Mouse (Mus musculus) ES-E14 (cell line): ENCODE measurements around the gene Lamc1. TPM values are rescaled to one million over a fixed set of nuclear protein-coding genes. Genes with fewer than 3 reads are reported as not detected.

Source experiments
- DNase-seq: peaks from one replicate; pipeline ENCODE4 v3.0.0-alpha.2; 2013; ENCODE audit warnings: low read depth, low spot score
- H3K27ac ChIP-seq: 2 replicates; pipeline ENCODE4 v1.5.1; 2012; ENCODE audit warnings: low read depth, mild to moderate bottlenecking, low read length, moderate library complexity, mixed read lengths; ENCODE audit not compliant: poor library complexity, insufficient read depth, severe bottlenecking
- H3K36me3 ChIP-seq: 2 replicates; pipeline ENCODE4 v1.6.1; 2012; ENCODE audit warnings: mild to moderate bottlenecking, low read length, moderate library complexity, mixed read lengths; ENCODE audit not compliant: control insufficient read depth, poor library complexity, insufficient read depth, severe bottlenecking
- H3K4me1 ChIP-seq, 2 experiments: fragments of 150-350 bp in 1 of 2; sonication (generic) in 1 of 2; 2 replicates each; pipeline ENCODE4 v1.6.1; 2012; ENCODE audit warnings: low read length in 2 of 2, mild to moderate bottlenecking in 1 of 2, mixed read lengths in 1 of 2; ENCODE audit not compliant: control insufficient read depth in 2 of 2, insufficient read depth in 2 of 2, poor library complexity in 1 of 2
- H3K4me3 ChIP-seq, 2 experiments: fragments of 150-350 bp in 1 of 2; sonication (generic) in 1 of 2; 2 replicates each; pipeline ENCODE4 v1.5.1; 2012; ENCODE audit warnings: low read length in 2 of 2, low read depth in 1 of 2, mild to moderate bottlenecking in 1 of 2, mixed read lengths in 1 of 2; ENCODE audit not compliant: insufficient read depth in 1 of 2, poor library complexity in 1 of 2, severe bottlenecking in 1 of 2
- H3K9ac ChIP-seq: 2 replicates; pipeline ENCODE4 v1.6.1; 2012; ENCODE audit warnings: low read depth, mild to moderate bottlenecking, low read length, mixed read lengths; ENCODE audit not compliant: poor library complexity, insufficient read depth, severe bottlenecking
- H3K9me3 ChIP-seq: fragments of 150-350 bp; sonication (generic); 2 replicates; pipeline ENCODE4 v1.6.1; 2012; ENCODE audit warnings: low read depth, mild to moderate bottlenecking, low read length; ENCODE audit not compliant: control insufficient read depth, insufficient read depth
- CHD2 ChIP-seq: IDR thresholded peaks from 2 replicates; pipeline ENCODE4 v1.6.1; 2014; ENCODE audit warnings: mild to moderate bottlenecking, low read depth, low read length, inconsistent platforms
- HCFC1 ChIP-seq: IDR thresholded peaks from 2 replicates; pipeline ENCODE4 v1.6.1; 2012; ENCODE audit warnings: low read length, inconsistent platforms, borderline replicate concordance; ENCODE audit not compliant: insufficient read depth
- MAFK ChIP-seq: IDR thresholded peaks from 2 replicates; pipeline ENCODE4 v1.6.1; 2014; ENCODE audit warnings: mild to moderate bottlenecking, low read depth, low read length, inconsistent platforms; ENCODE audit not compliant: insufficient read depth
- ZC3H11A ChIP-seq: IDR thresholded peaks from 2 replicates; pipeline ENCODE4 v1.6.1; 2012; ENCODE audit warnings: low read depth, mild to moderate bottlenecking, inconsistent platforms, low read length, borderline replicate concordance
- ZNF384 ChIP-seq: IDR thresholded peaks from 2 replicates; pipeline ENCODE4 v1.6.1; 2012; ENCODE audit warnings: low read depth, low read length, inconsistent platforms
- in situ Hi-C, 2 experiments: fragments of 600-800 bp; cut with MboI; formaldehyde crosslinking; loops; one replicate each; pipeline ENCODE4 v1.15.1; 2025; ENCODE audit warnings: low sequenced_read_pairs in 2 of 2, inconsistent platforms in 1 of 2; ENCODE audit not compliant: unreplicated experiment in 2 of 2
- total RNA-seq: library from RNA; depleted of rRNA; stranded (reverse); fragments of 300-350 nt; gene quantifications from 2 replicates; pipeline ENCODE4 v1.2.3, GENCODE M21; 2012

The Lamc1 gene
- total RNA-seq, 1 experiment = 313 TPM

GRCm38 (mm10) chr1:153376446-153376845 lies 43.9 kb upstream of the Lamc1 start:
- H3K27ac ChIP-seq = peak overlapping the region; percentile 96
- H3K9ac ChIP-seq = 0 out of 2 replicates have a peak overlapping the region, but pooled peaks have one; percentile 9
- peak overlapping the region in 1 of 2 experiments; percentile 15; a peak in 1 of 4 replicates for H3K4me3 ChIP-seq
- TF ChIP-seq ZC3H11A (no peak), HCFC1 (no peak), ZNF384 (no peak), CHD2 (peak; percentile 58)
- no peaks in the 10 kb centered on the region for H3K36me3 ChIP-seq
- H3K4me1 ChIP-seq = peaks cover 9 to 19% of the 10 kb centered on the region in 2 experiments; a peak in 3 of 4 replicates
- DNase-seq = peak; percentile 79
- H3K9me3 ChIP-seq = no peaks in the 10 kb centered on the region
- in situ Hi-C loops = loop anchor here (25.0 kb wide), 1 partner anchor 589 kb away; no protein-coding TSS in a partner anchor

GRCm38 (mm10) chr1:153374136-153374535 lies 41.5 kb upstream of the Lamc1 start:
- in situ Hi-C loops = no loop called here
- Histone ChIP-seq H3K27ac (no peak overlapping the region; the same call in 1 of the 2 replicates), H3K4me1 (peaks cover 6 to 19% of the 10 kb centered on the region in 2 experiments; a peak in 3 of 4 replicates), H3K9me3 (no peaks in the 10 kb centered on the region), H3K4me3 (no peak overlapping the region), H3K9ac (no peak overlapping the region), H3K36me3 (no peaks in the 10 kb centered on the region)
- TF ChIP-seq ZC3H11A (no peak), CHD2 (no peak), MAFK (no peak), HCFC1 (no peak), ZNF384 (no peak)
- no peak for DNase-seq

GRCm38 (mm10) chr1:153371846-153372245 lies 39.3 kb upstream of the Lamc1 start:
- Histone ChIP-seq H3K9me3 (no peaks in the 10 kb centered on the region), H3K27ac (no peak overlapping the region), H3K4me1 (peaks cover 4 to 15% of the 10 kb centered on the region in 2 experiments; a peak in 3 of 4 replicates), H3K36me3 (no peaks in the 10 kb centered on the region), H3K4me3 (no peak overlapping the region), H3K9ac (no peak overlapping the region)
- TF ChIP-seq CHD2 = no peak
- TF ChIP-seq HCFC1 = no peak
- in situ Hi-C loops = no loop called here
- DNase-seq = no peak

- in situ Hi-C loops = no loop called here
- no peaks in the 10 kb centered on the region for H3K36me3 ChIP-seq
- H3K9ac ChIP-seq = no peak overlapping the region
- peaks cover 0 to 2% of the 10 kb centered on the region in 2 experiments; a peak in 1 of 4 replicates for H3K4me1 ChIP-seq
- no peak overlapping the region for H3K4me3 ChIP-seq
- no peak for DNase-seq
- H3K27ac ChIP-seq = no peak overlapping the region
- TF ChIP-seq ZC3H11A (no peak), ZNF384 (no peak), HCFC1 (no peak), MAFK (no peak), CHD2 (no peak)
- H3K9me3 ChIP-seq = no peaks in the 10 kb centered on the region
Observed at GRCm38 (mm10) chr1:153369011-153369410, 36.4 kb upstream of the Lamc1 start.

GRCm38 (mm10) chr1:153367048-153367447 lies 34.5 kb upstream of the Lamc1 start:
- H3K9me3 ChIP-seq = no peaks in the 10 kb centered on the region
- peaks cover 0 to 6% of the 10 kb centered on the region in 2 experiments; a peak in 2 of 4 replicates for H3K4me1 ChIP-seq
- DNase-seq = no peak
- no peak overlapping the region for H3K9ac ChIP-seq
- in situ Hi-C loops = no loop called here
- no peak overlapping the region for H3K27ac ChIP-seq
- no peaks in the 10 kb centered on the region for H3K36me3 ChIP-seq
- TF ChIP-seq ZC3H11A (no peak), MAFK (no peak), HCFC1 (no peak), CHD2 (no peak), ZNF384 (no peak)
- no peak overlapping the region for H3K4me3 ChIP-seq
